Comparison of ENCODE assay signal across 14 mouse cellular contexts in genomic region chr14:52021568-52022212, GRCm38 (mm10). TPM values are rescaled to one million over a fixed set of nuclear protein-coding genes. Genes with fewer than 3 reads are reported as not detected.
DNase-seq lines count a peak whose midpoint lies in the region; ATAC-seq and TF ChIP-seq lines count a peak whose summit lies in the region.
"Had no signal": no experiment of that assay in that cellular context is flagged by ENCODE, and none has a peak within 500 bp of the region (broad histone marks: within the 10 kb centered on the region; RNA-seq: fewer than 3 reads in every experiment).

No protein-coding gene starts in this region.

- TF ChIP-seq CTCF in gastrocnemius, adult 2 months (IDR thresholded peaks at IDR 0.05) = no peak

- H3K4me3 ChIP-seq in gastrocnemius, adult 2 months = no peak overlapping the region
- H3K4me3 ChIP-seq in liver, embryonic 11.5 days (ENCODE audit: low read depth, low read length) = no peak overlapping the region
- no peak overlapping the region for H3K4me3 ChIP-seq in embryonic facial prominence, embryonic 12.5 days
- H3K4me3 ChIP-seq in liver, embryonic 15.5 days (replicated peaks) = no peak overlapping the region

- intact Hi-C loops in gastrocnemius, adult 2 months (cut with DNase I) = loop anchor here (5.0 kb wide), 2 partner anchors 81 to 139 kb away; partner anchors contain the start of genes Hnrnpc and Mettl17
- intact Hi-C loops in gastrocnemius, postnatal 14 days (cut with DNase I; ENCODE audit: low total_unique reads) = no loop called here

- ATAC-seq in liver, embryonic 11.5 days (replicated peaks; ENCODE audit: low FRiP score) = peak; percentile 24
- ATAC-seq in embryonic facial prominence, embryonic 12.5 days (ENCODE audit: insufficient number of reproducible peaks, insufficient read depth, low FRiP score, low TSS enrichment) = no peak
- no peak for ATAC-seq in liver, embryonic 15.5 days (ENCODE audit: insufficient read depth)
- ATAC-seq: activated CD4-positive, CD25-positive, alpha-beta regulatory T cell, adult 4 months had no signal

- peak overlapping the region; percentile 85 for H3K4me2 ChIP-seq in liver, embryonic 11.5 days
- H3K4me2 ChIP-seq in embryonic facial prominence, embryonic 12.5 days (replicated peaks) = no peak overlapping the region
- peak overlapping the region; percentile 93 for H3K4me2 ChIP-seq in liver, embryonic 15.5 days

- no peak overlapping the region; the same call in 1 of the 2 replicates for H3K9ac ChIP-seq in liver, embryonic 11.5 days (ENCODE audit: low read depth, low read length)
- H3K9ac ChIP-seq in embryonic facial prominence, embryonic 12.5 days = no peak overlapping the region
- H3K9ac ChIP-seq in liver, embryonic 15.5 days = peak overlapping the region; percentile 13; the same call in 1 of the 2 replicates

- no peaks in the 10 kb centered on the region for H3K9me3 ChIP-seq in liver, embryonic 11.5 days (ENCODE audit: control insufficient read depth, low read length)
- H3K9me3 ChIP-seq in embryonic facial prominence, embryonic 12.5 days = no peaks in the 10 kb centered on the region
- no peaks in the 10 kb centered on the region for H3K9me3 ChIP-seq in liver, embryonic 15.5 days (replicated peaks)

- no peak for DNase-seq in gastrocnemius, adult 2 months
- no peak for DNase-seq in gastrocnemius, postnatal 14 days
- DNase-seq in liver, embryonic 11.5 days (ENCODE audit: low spot score) = no peak
- no peak for DNase-seq in liver
- no peak for DNase-seq in cerebellum, adult 8-10 months
- no peak for DNase-seq in layer of hippocampus, adult 8-10 months (ENCODE audit: low spot score in 2 of 2)
- DNase-seq: B cell, adult 2 months; lung, postnatal 10 days; right cerebral cortex, postnatal 14 days had no signal

- no peaks in the 10 kb centered on the region for H3K27me3 ChIP-seq in liver, embryonic 11.5 days (replicated peaks; ENCODE audit: control insufficient read depth, insufficient read depth, low read length)
- no peaks in the 10 kb centered on the region for H3K27me3 ChIP-seq in embryonic facial prominence, embryonic 12.5 days
- H3K27me3 ChIP-seq in liver, embryonic 15.5 days = no peaks in the 10 kb centered on the region

- 76% methylated on average over 8 of the region's 8 CpGs for WGBS in liver, embryonic 11.5 days
- WGBS in embryonic facial prominence, embryonic 12.5 days = 95% methylated on average over 8 of the region's 8 CpGs
- WGBS in liver, embryonic 15.5 days (ENCODE audit: insufficient replicate concordance) = 48% methylated on average over 8 of the region's 8 CpGs

- peaks cover 47% of the 10 kb centered on the region for H3K4me1 ChIP-seq in liver, embryonic 11.5 days (replicated peaks; ENCODE audit: control insufficient read depth, insufficient read depth, low read length)
- peaks cover 25% of the 10 kb centered on the region for H3K4me1 ChIP-seq in embryonic facial prominence, embryonic 12.5 days
- H3K4me1 ChIP-seq in liver, embryonic 15.5 days (replicated peaks) = peaks cover 77% of the 10 kb centered on the region

- peak overlapping the region; percentile 96 for H3K27ac ChIP-seq in gastrocnemius, adult 2 months
- peak overlapping the region; percentile 99 for H3K27ac ChIP-seq in liver, embryonic 11.5 days (ENCODE audit: low read depth, low read length)
- peak overlapping the region; percentile 99; the same call in 1 of the 2 replicates for H3K27ac ChIP-seq in embryonic facial prominence, embryonic 12.5 days
- peak overlapping the region; percentile 96 for H3K27ac ChIP-seq in liver, embryonic 15.5 days (replicated peaks)

- H3K36me3 ChIP-seq in liver, embryonic 11.5 days (ENCODE audit: control insufficient read depth, insufficient read depth, low read length) = 0 out of 2 replicates have a peak, but pooled peaks cover 3% of the 10 kb centered on the region
- no peaks in the 10 kb centered on the region for H3K36me3 ChIP-seq in embryonic facial prominence, embryonic 12.5 days
- H3K36me3 ChIP-seq in liver, embryonic 15.5 days (replicated peaks) = no peaks in the 10 kb centered on the region

RNA-seq across cellular contexts. Expression of gene Zfp219, which starts 1.2 kb away (rescaled TPM):
- total RNA-seq in gastrocnemius, adult 2 months (2021) = 10 to 100 TPM; 13.5 to 13.8 TPM
- total RNA-seq in gastrocnemius, postnatal 14 days (2021) = 10 to 100 TPM; 13.3 to 13.4 TPM
- 19.8 and 21.9 TPM in 2 replicates for polyA plus RNA-seq in liver, embryonic 11.5 days (2014; fragmentation: Nextera tagmentation; extraction: Ambion mirVana)
- polyA plus RNA-seq in embryonic facial prominence, embryonic 12.5 days (2016; fragmentation: Nextera tagmentation; extraction: Ambion mirVana) = 56.7 and 60.6 TPM in 2 replicates
- polyA plus RNA-seq in liver, embryonic 15.5 days (2015; fragmentation: Nextera tagmentation; extraction: Ambion mirVana) = 9.0 and 10.9 TPM in 2 replicates
- 10 to 100 TPM; 45.7 to 46.6 (median 45.8) TPM for total RNA-seq in layer of hippocampus, adult 8-10 months (2022)

RNA-seq across cellular contexts. Expression of gene Tmem253, which starts 6.2 kb away (rescaled TPM):
- 1 to 10 TPM in 1 of 2 experiments, under 1 TPM in 1; 0.46 to 2.6 TPM for total RNA-seq in gastrocnemius, adult 2 months (2021)
- total RNA-seq in gastrocnemius, postnatal 14 days (2021) = under 1 TPM; 0.55 to 0.62 TPM
- polyA plus RNA-seq in liver, embryonic 11.5 days (2014; fragmentation: Nextera tagmentation; extraction: Ambion mirVana) = 0.85 TPM in 1 of 2 replicates, not detected in the other
- 0.51 and 0.63 TPM in 2 replicates for polyA plus RNA-seq in embryonic facial prominence, embryonic 12.5 days (2016; fragmentation: Nextera tagmentation; extraction: Ambion mirVana)
- 0.14 and 0.23 TPM in 2 replicates for polyA plus RNA-seq in liver, embryonic 15.5 days (2015; fragmentation: Nextera tagmentation; extraction: Ambion mirVana)
- total RNA-seq in layer of hippocampus, adult 8-10 months (2022) = 1 to 10 TPM in 2 of 4 experiments, under 1 TPM in 2; 0.74 to 1.7 (median 0.91) TPM

RNA-seq across cellular contexts. Expression of gene Olfr221, which starts 20.6 kb away (rescaled TPM):
- not detected for total RNA-seq in gastrocnemius, adult 2 months (2021)
- not detected for total RNA-seq in gastrocnemius, postnatal 14 days (2021)
- polyA plus RNA-seq in liver, embryonic 11.5 days (2014; fragmentation: Nextera tagmentation; extraction: Ambion mirVana) = not detected in 2 replicates
- polyA plus RNA-seq in embryonic facial prominence, embryonic 12.5 days (2016; fragmentation: Nextera tagmentation; extraction: Ambion mirVana) = not detected in 2 replicates
- not detected in 2 replicates for polyA plus RNA-seq in liver, embryonic 15.5 days (2015; fragmentation: Nextera tagmentation; extraction: Ambion mirVana)
- total RNA-seq in layer of hippocampus, adult 8-10 months (2022) = not detected
- total RNA-seq: layer of hippocampus, adult 2 months had no signal
- polyA plus RNA-seq: activated CD4-positive, CD25-positive, alpha-beta regulatory T cell, adult 4 months; heart, embryonic 14.5 days had no signal

RNA-seq across cellular contexts. Expression of gene Arhgef40, which starts 37.2 kb away (rescaled TPM):
- 10 to 100 TPM in 1 of 2 experiments, 1 to 10 TPM in 1; 9.6 to 14.1 TPM for total RNA-seq in gastrocnemius, adult 2 months (2021)
- total RNA-seq in gastrocnemius, postnatal 14 days (2021) = 10 to 100 TPM; 24.2 to 32.0 TPM
- polyA plus RNA-seq in liver, embryonic 11.5 days (2014; fragmentation: Nextera tagmentation; extraction: Ambion mirVana) = 50.7 and 61.8 TPM in 2 replicates
- 204 and 214 TPM in 2 replicates for polyA plus RNA-seq in embryonic facial prominence, embryonic 12.5 days (2016; fragmentation: Nextera tagmentation; extraction: Ambion mirVana)
- 14.0 and 16.3 TPM in 2 replicates for polyA plus RNA-seq in liver, embryonic 15.5 days (2015; fragmentation: Nextera tagmentation; extraction: Ambion mirVana)
- 10 to 100 TPM; 30.3 to 40.9 (median 34.5) TPM for total RNA-seq in layer of hippocampus, adult 8-10 months (2022)
- polyA plus RNA-seq: activated CD4-positive, CD25-positive, alpha-beta regulatory T cell, adult 4 months had no signal
